In the genomic region with DNA sequence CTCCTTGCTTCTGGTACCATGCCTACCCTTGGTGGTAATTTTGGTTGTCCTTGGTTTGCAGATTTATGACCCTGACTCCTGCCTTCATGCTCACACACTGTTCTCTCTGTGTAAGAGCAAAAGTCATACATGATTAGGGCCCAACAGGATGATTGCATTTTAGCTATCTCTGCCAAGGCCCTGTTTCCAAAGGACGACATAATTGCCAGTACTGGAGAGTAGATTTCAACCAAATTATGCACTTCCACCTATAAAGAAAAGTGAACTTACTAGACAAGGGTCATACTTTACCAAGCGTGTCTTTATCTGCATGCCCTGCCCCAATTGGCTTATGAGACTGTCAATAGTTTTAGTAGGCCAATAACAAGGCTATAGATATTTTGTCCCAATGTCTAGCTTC, we compare ENCODE assay signal across 15 mouse cellular contexts. TPM values are rescaled to one million over a fixed set of nuclear protein-coding genes. Genes with fewer than 3 reads are reported as not detected.
A peak's percentile ranks its signal among the peaks of the same experiment; 100 is the strongest.
DNase-seq lines count a peak whose midpoint lies in the region; ATAC-seq and TF ChIP-seq lines count a peak whose summit lies in the region.
"Had no signal": no experiment of that assay in that cellular context is flagged by ENCODE, and none has a peak within 500 bp of the region (broad histone marks: within the 10 kb centered on the region; RNA-seq: fewer than 3 reads in every experiment).

No protein-coding gene starts in this region.

- 83% methylated on average over 2 of the region's 2 CpGs for WGBS in heart, embryonic 12.5 days
- 34% methylated on average over 2 of the region's 2 CpGs for WGBS in liver, adult 2 months
- 88% methylated on average over 2 of the region's 2 CpGs for WGBS in liver, embryonic 11.5 days

- H3K27ac ChIP-seq in heart, embryonic 12.5 days (ENCODE audit: poor library complexity, severe bottlenecking) = 0 out of 2 replicates have a peak overlapping the region, but pooled peaks have one; percentile 70
- peak overlapping the region; percentile 81 for H3K27ac ChIP-seq in liver, adult 2 months (replicated peaks; ENCODE audit: insufficient read depth, low read depth, low read length)
- H3K27ac ChIP-seq in liver, embryonic 11.5 days (ENCODE audit: low read depth, low read length) = no peak overlapping the region
- H3K27ac ChIP-seq: embryonic facial prominence, embryonic 10.5 days; embryonic facial prominence, embryonic 12.5 days; forebrain, embryonic 13.5 days; forebrain, embryonic 15.5 days had no signal

- no peak for ATAC-seq in heart, embryonic 12.5 days (ENCODE audit: insufficient number of reproducible peaks, low FRiP score)
- no peak for ATAC-seq in liver, embryonic 11.5 days (replicated peaks; ENCODE audit: low FRiP score)
- ATAC-seq: forebrain, embryonic 13.5 days; forebrain, embryonic 15.5 days; forebrain, postnatal 0 days had no signal

- H3K9ac ChIP-seq in heart, embryonic 12.5 days = no peak overlapping the region
- H3K9ac ChIP-seq in liver, adult 2 months (ENCODE audit: low read depth, low read length) = no peak overlapping the region
- no peak overlapping the region for H3K9ac ChIP-seq in liver, embryonic 11.5 days (ENCODE audit: low read depth, low read length)
- H3K9ac ChIP-seq: embryonic facial prominence, embryonic 12.5 days; forebrain, embryonic 13.5 days; forebrain, embryonic 15.5 days; forebrain, postnatal 0 days had no signal

- H3K4me1 ChIP-seq in heart, embryonic 12.5 days (replicated peaks) = peaks cover 8% of the 10 kb centered on the region; the same call in 1 of the 2 replicates
- H3K4me1 ChIP-seq in liver, adult 2 months (ENCODE audit: control insufficient read depth, insufficient read depth, low read length) = peaks cover 17% of the 10 kb centered on the region; the same call in 1 of the 2 replicates
- H3K4me1 ChIP-seq in liver, embryonic 11.5 days (replicated peaks; ENCODE audit: control insufficient read depth, insufficient read depth, low read length) = no peaks in the 10 kb centered on the region
- H3K4me1 ChIP-seq: forebrain, embryonic 13.5 days; forebrain, embryonic 15.5 days had no signal

- no peaks in the 10 kb centered on the region for H3K36me3 ChIP-seq in heart, embryonic 12.5 days
- H3K36me3 ChIP-seq in liver, adult 2 months (ENCODE audit: control insufficient read depth, insufficient read depth, low read length) = no peaks in the 10 kb centered on the region
- H3K36me3 ChIP-seq in liver, embryonic 11.5 days (ENCODE audit: control insufficient read depth, insufficient read depth, low read length) = no peaks in the 10 kb centered on the region
- H3K36me3 ChIP-seq: embryonic facial prominence, embryonic 10.5 days; embryonic facial prominence, embryonic 12.5 days; forebrain, embryonic 15.5 days had no signal

- H3K4me2 ChIP-seq in heart, embryonic 12.5 days = no peak overlapping the region
- no peak overlapping the region for H3K4me2 ChIP-seq in liver, embryonic 11.5 days
- H3K4me2 ChIP-seq: embryonic facial prominence, embryonic 12.5 days; forebrain, embryonic 13.5 days; forebrain, embryonic 15.5 days had no signal

- no peak for DNase-seq in heart, adult 9 months (ENCODE audit: low spot score in 2 of 2)
- DNase-seq in liver, adult 2 months (ENCODE audit: extremely low read depth, low read depth, low spot score) = peak; percentile 71
- DNase-seq in liver, embryonic 11.5 days (ENCODE audit: low spot score) = no peak
- DNase-seq in ovary, postnatal 10 days (ENCODE audit: low spot score) = no peak
- DNase-seq: adrenal gland, adult 8-10 months; cerebellum, adult 11-12 months; cerebellum, adult 2 months; cerebellum, adult 9-10 months; cerebellum, postnatal 25 days; forebrain, postnatal 0 days had no signal

- no peaks in the 10 kb centered on the region for H3K27me3 ChIP-seq in heart, embryonic 12.5 days (replicated peaks)
- no peaks in the 10 kb centered on the region for H3K27me3 ChIP-seq in liver, adult 2 months (ENCODE audit: control insufficient read depth, insufficient read depth, low read length)
- no peaks in the 10 kb centered on the region for H3K27me3 ChIP-seq in liver, embryonic 11.5 days (replicated peaks; ENCODE audit: control insufficient read depth, insufficient read depth, low read length)
- H3K27me3 ChIP-seq: embryonic facial prominence, embryonic 12.5 days; forebrain, embryonic 13.5 days; forebrain, embryonic 15.5 days had no signal

- TF ChIP-seq CTCF in liver, adult 2 months (IDR thresholded peaks at IDR 0.05; ENCODE audit: low read depth, low read length) = no peak

- no peak overlapping the region for H3K4me3 ChIP-seq in heart, embryonic 12.5 days
- H3K4me3 ChIP-seq in liver, adult 2 months (ENCODE audit: insufficient read depth, low read depth, low read length) = no peak overlapping the region
- no peak overlapping the region for H3K4me3 ChIP-seq in liver, embryonic 11.5 days (ENCODE audit: low read depth, low read length)
- H3K4me3 ChIP-seq: embryonic facial prominence, embryonic 10.5 days; embryonic facial prominence, embryonic 12.5 days; forebrain, embryonic 13.5 days; forebrain, embryonic 15.5 days had no signal

- TF ChIP-seq POLR2A in liver, adult 2 months (IDR thresholded peaks at IDR 0.05; ENCODE audit: extremely low read depth, insufficient read depth, low read length) = no peak

- H3K9me3 ChIP-seq in heart, embryonic 12.5 days (replicated peaks) = no peaks in the 10 kb centered on the region
- no peaks in the 10 kb centered on the region for H3K9me3 ChIP-seq in liver, embryonic 11.5 days (ENCODE audit: control insufficient read depth, low read length)
- H3K9me3 ChIP-seq: embryonic facial prominence, embryonic 10.5 days; embryonic facial prominence, embryonic 12.5 days; forebrain, embryonic 13.5 days; forebrain, embryonic 15.5 days had no signal

- no peaks in the 10 kb centered on the region for H3K79me2 ChIP-seq in liver, adult 2 months (ENCODE audit: control insufficient read depth, insufficient read depth, low read length)

RNA-seq across cellular contexts. Expression of gene Gm9833, which starts 9.8 kb away (rescaled TPM):
- 3.7 and 4.0 TPM in 2 replicates for polyA plus RNA-seq in heart, embryonic 12.5 days (2016; fragmentation: Nextera tagmentation; extraction: Ambion mirVana)
- 0.40 and 0.46 TPM in 2 replicates for total RNA-seq in liver, adult 2 months (2014; rRNA removed)
- polyA plus RNA-seq in liver, adult 2 months (2012; rRNA removed) = not detected in 2 replicates
- 2.5 and 3.2 TPM in 2 replicates for polyA plus RNA-seq in liver, embryonic 11.5 days (2014; fragmentation: Nextera tagmentation; extraction: Ambion mirVana)
